Mouse (Mus musculus): ENCODE results near the gene Lrrc7. TPM values are rescaled to one million over a fixed set of nuclear protein-coding genes. Genes with fewer than 3 reads are reported as not detected.

Lrrc7 gene
- polyA plus RNA-seq, 1 experiment from 2014 or later = 2.8 TPM

DNA sequence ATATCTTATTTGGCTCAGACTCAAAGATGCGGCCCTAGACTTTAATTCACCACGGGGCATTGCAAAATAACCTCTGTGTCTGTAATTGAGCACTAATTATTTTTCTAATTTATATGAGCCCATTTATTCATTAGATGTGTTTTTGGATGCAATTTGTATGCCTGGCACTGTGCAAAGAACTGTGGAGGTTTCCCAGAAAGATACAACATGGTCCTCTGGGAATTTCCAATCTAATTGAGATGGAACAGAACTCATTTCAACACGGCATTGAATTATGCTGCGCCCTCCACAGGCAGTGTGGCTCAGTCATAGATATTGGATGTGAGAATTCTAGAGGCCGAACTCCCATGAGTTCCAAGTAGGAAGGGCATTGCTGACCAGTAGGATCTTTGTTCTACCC lies 397.6 kb downstream of the Lrrc7 start:
- H3K27me3 ChIP-seq = no peaks in the 10 kb centered on the region
- no peak for ATAC-seq (ENCODE audit: insufficient number of reproducible peaks, insufficient read depth, low FRiP score, low TSS enrichment, low read depth)
- no peak overlapping the region for H3K9ac ChIP-seq
- WGBS = 85% methylated on average over 5 of the region's 5 CpGs
- H3K4me1 ChIP-seq = no peaks in the 10 kb centered on the region
- no peaks in the 10 kb centered on the region for H3K36me3 ChIP-seq
- no peak overlapping the region for H3K4me2 ChIP-seq
- no peak overlapping the region for H3K4me3 ChIP-seq
- no peak overlapping the region for H3K27ac ChIP-seq
- H3K9me3 ChIP-seq = no peaks in the 10 kb centered on the region

DNA sequence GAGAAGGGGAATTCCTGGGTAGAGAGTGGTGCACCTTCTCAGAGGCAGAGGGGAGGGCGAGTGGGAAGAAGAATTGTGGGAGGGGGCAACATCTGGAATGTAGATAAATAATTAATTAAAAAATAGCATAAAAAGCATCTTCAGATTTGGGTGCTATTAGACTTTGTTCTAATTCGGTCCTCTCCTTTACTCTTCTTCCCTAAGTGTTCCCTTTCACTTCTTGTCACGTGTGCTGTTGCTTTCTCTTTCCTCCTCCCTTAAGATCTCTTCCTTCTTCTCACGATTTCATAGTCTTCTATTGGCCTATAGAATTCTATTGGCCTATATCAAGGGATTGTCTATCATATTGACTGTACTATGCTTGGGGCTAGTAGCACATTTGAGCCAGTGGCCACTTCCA lies 398.9 kb downstream of the Lrrc7 start:
- Histone ChIP-seq H3K27ac (no peak overlapping the region), H3K4me3 (no peak overlapping the region), H3K9me3 (no peaks in the 10 kb centered on the region), H3K36me3 (no peaks in the 10 kb centered on the region), H3K4me2 (no peak overlapping the region), H3K4me1 (no peaks in the 10 kb centered on the region), H3K27me3 (no peaks in the 10 kb centered on the region), H3K9ac (no peak overlapping the region)
- no peak for ATAC-seq (ENCODE audit: insufficient number of reproducible peaks, insufficient read depth, low FRiP score, low TSS enrichment, low read depth)
- WGBS = 82% methylated on average over 4 of the region's 4 CpGs

DNA sequence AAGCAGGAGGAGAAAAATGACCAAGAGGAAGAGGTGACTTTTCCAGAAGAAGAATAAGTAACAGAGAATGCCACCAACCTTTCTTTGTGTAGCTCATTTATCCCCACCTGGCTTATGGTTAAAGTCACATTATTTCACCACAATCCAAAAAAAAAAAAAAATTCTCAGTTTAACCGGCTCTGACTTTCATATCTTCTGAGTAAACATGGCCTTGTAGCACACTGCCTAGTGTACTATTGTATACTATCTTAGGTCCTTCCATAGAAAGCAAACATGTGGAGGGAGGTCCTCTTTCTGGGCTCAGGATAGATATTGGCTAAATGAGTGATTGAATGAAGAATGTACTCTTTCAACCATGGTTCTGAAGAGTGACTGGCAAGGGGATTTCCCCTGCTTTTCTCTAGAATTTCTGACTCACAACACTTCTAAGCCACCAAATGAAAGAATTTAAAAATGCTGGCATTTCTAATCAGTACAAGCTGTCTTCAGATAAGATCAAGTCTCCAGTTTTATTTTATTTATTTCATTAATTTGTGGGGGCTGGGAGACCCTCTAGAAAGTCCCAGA lies 400.0 kb downstream of the Lrrc7 start:
- Histone ChIP-seq H3K27me3 (no peaks in the 10 kb centered on the region), H3K9me3 (no peaks in the 10 kb centered on the region), H3K27ac (no peak overlapping the region), H3K36me3 (no peaks in the 10 kb centered on the region), H3K4me2 (no peak overlapping the region), H3K4me3 (no peak overlapping the region), H3K4me1 (no peaks in the 10 kb centered on the region), H3K9ac (no peak overlapping the region)
- WGBS = 78% methylated on average over 1 of the region's 1 CpGs
- ATAC-seq (ENCODE audit: insufficient number of reproducible peaks, insufficient read depth, low FRiP score, low TSS enrichment, low read depth) = no peak

GRCm38 (mm10) chr3:158155515-158156286 lies 406.3 kb downstream of the Lrrc7 start:
- no peak overlapping the region for H3K4me2 ChIP-seq
- peaks cover 11% of the 10 kb centered on the region; the same call in 1 of the 2 replicates for H3K4me1 ChIP-seq
- no peak overlapping the region for H3K4me3 ChIP-seq
- WGBS = 79% methylated on average over 3 of the region's 3 CpGs
- H3K36me3 ChIP-seq = no peaks in the 10 kb centered on the region
- no peak overlapping the region for H3K27ac ChIP-seq
- no peaks in the 10 kb centered on the region for H3K27me3 ChIP-seq
- H3K9me3 ChIP-seq = no peaks in the 10 kb centered on the region
- no peak overlapping the region for H3K9ac ChIP-seq
- no peak for ATAC-seq (ENCODE audit: insufficient number of reproducible peaks, insufficient read depth, low FRiP score, low TSS enrichment, low read depth)

DNA sequence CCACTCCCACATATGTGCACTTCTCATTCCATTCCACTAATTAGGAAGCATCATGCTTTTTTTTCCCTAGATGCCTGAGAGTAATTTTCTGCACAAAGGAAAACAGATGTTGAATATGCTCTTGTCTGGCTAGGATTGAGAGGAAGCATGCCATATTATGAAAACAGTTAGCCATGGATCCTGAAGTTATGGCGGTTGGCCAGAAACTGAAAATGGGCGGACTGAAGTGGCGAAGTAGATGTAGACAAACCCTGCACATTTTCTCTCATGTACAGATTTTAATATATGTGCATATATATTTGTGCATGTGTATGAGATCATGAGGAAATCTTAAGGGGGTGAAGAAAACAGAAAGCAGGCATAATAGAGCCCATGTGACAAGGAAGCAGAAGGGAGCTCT lies 407.9 kb downstream of the Lrrc7 start:
- Histone ChIP-seq H3K27ac (no peak overlapping the region), H3K9me3 (no peaks in the 10 kb centered on the region), H3K27me3 (no peaks in the 10 kb centered on the region), H3K4me3 (no peak overlapping the region), H3K4me1 (peaks cover 11% of the 10 kb centered on the region; the same call in 1 of the 2 replicates), H3K9ac (no peak overlapping the region), H3K36me3 (no peaks in the 10 kb centered on the region), H3K4me2 (no peak overlapping the region)
- 44% methylated on average over 3 of the region's 3 CpGs for WGBS
- ATAC-seq (ENCODE audit: insufficient number of reproducible peaks, insufficient read depth, low FRiP score, low TSS enrichment, low read depth) = peak; percentile 67

- no peaks in the 10 kb centered on the region for H3K36me3 ChIP-seq
- no peak for ATAC-seq (ENCODE audit: insufficient number of reproducible peaks, insufficient read depth, low FRiP score, low TSS enrichment, low read depth)
- no peak overlapping the region for H3K27ac ChIP-seq
- no peaks in the 10 kb centered on the region for H3K9me3 ChIP-seq
- no peaks in the 10 kb centered on the region for H3K27me3 ChIP-seq
- peaks cover 4% of the 10 kb centered on the region; the same call in 1 of the 2 replicates for H3K4me1 ChIP-seq
- H3K4me3 ChIP-seq = no peak overlapping the region
- H3K9ac ChIP-seq = no peak overlapping the region
- H3K4me2 ChIP-seq = no peak overlapping the region
- WGBS = 74% methylated on average over 1 of the region's 1 CpGs
Measured at GRCm38 (mm10) chr3:158148998-158149397, 413.0 kb downstream of the Lrrc7 start.

DNA sequence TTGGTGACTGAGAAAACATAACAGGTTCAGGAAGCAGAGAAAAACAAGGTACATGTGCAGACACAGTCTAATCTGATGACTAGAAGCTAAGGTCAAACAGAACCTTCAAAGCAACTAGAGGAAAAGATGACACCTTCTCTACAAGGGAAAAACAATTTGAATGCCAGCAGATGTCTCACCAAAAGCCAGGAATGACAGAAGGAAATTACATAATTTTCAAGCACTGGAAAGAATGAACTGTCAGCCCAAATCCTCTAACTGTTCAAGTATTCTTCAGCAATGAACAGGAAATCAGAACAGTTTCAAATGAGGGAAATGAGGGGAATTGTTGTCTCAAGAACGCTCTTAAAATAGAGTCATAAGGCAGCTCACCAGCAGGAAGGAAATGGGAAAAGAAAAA lies 421.4 kb downstream of the Lrrc7 start:
- Histone ChIP-seq H3K9ac (no peak overlapping the region), H3K9me3 (no peaks in the 10 kb centered on the region), H3K27ac (no peak overlapping the region), H3K4me3 (no peak overlapping the region), H3K4me1 (no peaks in the 10 kb centered on the region), H3K36me3 (no peaks in the 10 kb centered on the region), H3K27me3 (no peaks in the 10 kb centered on the region), H3K4me2 (no peak overlapping the region)
- 54% methylated on average over 1 of the region's 1 CpGs for WGBS
- ATAC-seq (ENCODE audit: insufficient number of reproducible peaks, insufficient read depth, low FRiP score, low TSS enrichment, low read depth) = no peak

DNA sequence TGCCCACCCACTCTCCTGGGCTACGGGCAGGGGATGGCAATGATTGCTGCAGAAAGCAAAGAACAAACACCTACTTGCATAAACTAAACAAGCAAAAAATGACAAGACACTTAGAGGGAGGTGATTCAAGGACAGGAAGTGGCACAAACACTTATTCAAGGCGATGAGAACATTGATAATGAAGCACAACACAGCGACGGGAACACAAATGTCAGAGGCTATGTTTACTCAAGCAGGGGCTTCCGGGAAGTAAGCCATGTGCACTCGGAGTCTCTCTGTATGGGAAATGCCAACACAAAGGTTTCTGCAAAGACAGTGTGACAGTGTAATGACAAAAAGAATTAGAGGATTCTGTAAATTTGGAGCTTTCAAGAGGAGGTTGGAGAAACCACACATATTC lies 424.2 kb downstream of the Lrrc7 start:
- Histone ChIP-seq H3K9ac (no peak overlapping the region), H3K27me3 (no peaks in the 10 kb centered on the region), H3K9me3 (no peaks in the 10 kb centered on the region), H3K4me1 (no peaks in the 10 kb centered on the region), H3K4me2 (no peak overlapping the region), H3K4me3 (no peak overlapping the region), H3K36me3 (no peaks in the 10 kb centered on the region), H3K27ac (no peak overlapping the region)
- no peak for ATAC-seq (ENCODE audit: insufficient number of reproducible peaks, insufficient read depth, low FRiP score, low TSS enrichment, low read depth)
- WGBS = 66% methylated on average over 6 of the region's 6 CpGs

- H3K36me3 ChIP-seq = no peaks in the 10 kb centered on the region
- H3K9me3 ChIP-seq = no peaks in the 10 kb centered on the region
- no peaks in the 10 kb centered on the region for H3K27me3 ChIP-seq
- no peak overlapping the region for H3K4me3 ChIP-seq
- WGBS = 69% methylated on average over 4 of the region's 4 CpGs
- no peak for ATAC-seq (ENCODE audit: insufficient number of reproducible peaks, insufficient read depth, low FRiP score, low TSS enrichment, low read depth)
- peaks cover 9% of the 10 kb centered on the region; the same call in 1 of the 2 replicates for H3K4me1 ChIP-seq
- no peak overlapping the region for H3K9ac ChIP-seq
- H3K27ac ChIP-seq = no peak overlapping the region
- H3K4me2 ChIP-seq = no peak overlapping the region
Measured at GRCm38 (mm10) chr3:158131672-158132071, 430.3 kb downstream of the Lrrc7 start.

DNA sequence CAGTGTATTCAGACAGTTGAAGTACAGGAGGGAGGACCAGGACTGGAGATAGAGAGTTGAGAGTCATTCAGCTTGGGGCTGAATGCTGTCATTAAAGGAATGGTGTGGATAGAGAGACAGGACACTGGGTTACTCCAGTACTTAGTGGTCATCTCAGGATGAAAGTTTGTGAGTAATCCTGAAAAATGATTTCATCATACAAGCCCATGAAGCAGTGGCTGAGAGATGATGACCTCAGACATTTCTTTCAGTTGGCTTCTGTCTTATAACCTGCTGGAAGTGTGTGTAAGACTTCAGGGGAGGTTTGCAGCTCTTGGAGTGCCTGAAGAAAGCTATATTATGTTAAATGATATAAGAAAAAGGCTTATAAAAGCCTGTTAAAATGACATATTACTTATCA lies 430.8 kb downstream of the Lrrc7 start:
- H3K9ac ChIP-seq = no peak overlapping the region
- H3K36me3 ChIP-seq = no peaks in the 10 kb centered on the region
- peaks cover 9% of the 10 kb centered on the region; the same call in 1 of the 2 replicates for H3K4me1 ChIP-seq
- H3K9me3 ChIP-seq = no peaks in the 10 kb centered on the region
- no peak for ATAC-seq (ENCODE audit: insufficient number of reproducible peaks, insufficient read depth, low FRiP score, low TSS enrichment, low read depth)
- H3K4me3 ChIP-seq = no peak overlapping the region
- H3K27me3 ChIP-seq = no peaks in the 10 kb centered on the region
- no peak overlapping the region for H3K27ac ChIP-seq
- H3K4me2 ChIP-seq = no peak overlapping the region

DNA sequence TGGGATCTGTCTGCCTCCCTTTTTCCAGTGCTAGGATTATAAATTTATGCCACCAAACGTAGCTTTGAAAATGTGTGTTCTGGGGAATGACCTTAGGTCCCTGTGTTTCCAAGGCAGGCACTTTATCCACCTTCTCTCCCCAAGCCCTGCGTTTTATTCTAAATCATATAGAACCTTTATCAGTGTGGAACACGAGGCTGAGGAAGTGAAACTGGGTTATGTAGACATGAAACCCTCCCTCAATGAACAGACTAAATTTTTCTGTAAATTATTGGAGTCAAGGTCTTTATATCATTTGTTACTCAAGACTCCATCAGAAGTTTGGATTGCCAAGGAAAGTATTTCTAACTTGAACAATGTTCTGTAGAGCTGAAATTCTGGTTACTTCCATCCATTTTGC lies 439.1 kb downstream of the Lrrc7 start:
- WGBS = 66% methylated on average over 3 of the region's 3 CpGs

GRCm38 (mm10) chr3:158105260-158105659 lies 456.8 kb downstream of the Lrrc7 start:
- Histone ChIP-seq H3K4me3 (no peak overlapping the region), H3K4me2 (no peak overlapping the region), H3K9me3 (no peaks in the 10 kb centered on the region), H3K9ac (no peak overlapping the region), H3K4me1 (no peaks in the 10 kb centered on the region), H3K27ac (no peak overlapping the region), H3K27me3 (no peaks in the 10 kb centered on the region), H3K36me3 (no peaks in the 10 kb centered on the region)
- WGBS = 53% methylated on average over 1 of the region's 1 CpGs
- no peak for ATAC-seq (ENCODE audit: insufficient number of reproducible peaks, insufficient read depth, low FRiP score, low TSS enrichment, low read depth)

More for the DNA sequence above, 439.1 kb downstream of the Lrrc7 start:
- Histone ChIP-seq H3K9me3 (no peaks in the 10 kb centered on the region), H3K36me3 (no peaks in the 10 kb centered on the region), H3K27me3 (no peaks in the 10 kb centered on the region), H3K27ac (no peak overlapping the region), H3K4me1 (peaks cover 5% of the 10 kb centered on the region; the same call in 1 of the 2 replicates), H3K4me3 (no peak overlapping the region), H3K4me2 (no peak overlapping the region), H3K9ac (no peak overlapping the region)
- no peak for ATAC-seq (ENCODE audit: insufficient number of reproducible peaks, insufficient read depth, low FRiP score, low TSS enrichment, low read depth)
